Mouse (Mus musculus): ENCODE measurements around the gene Gm17268.

GRCm38 (mm10) chr11:82078136-82078730 lies 39.9 kb upstream of the Gm17268 start:
- TF ChIP-seq CTCF (conservative IDR thresholded peaks at IDR 0.05; ENCODE audit: low read length), result no peak
- TF ChIP-seq NANOG (IDR thresholded peaks at IDR 0.05; ENCODE audit: borderline replicate concordance, low read length), result no peak

Measured in E14TG2a.4 (cell line).